Mouse (Mus musculus): ENCODE results near the gene Kmt5b.
A peak's percentile ranks its signal among the peaks of the same experiment; 100 is the strongest.

Gene Kmt5b

DNA sequence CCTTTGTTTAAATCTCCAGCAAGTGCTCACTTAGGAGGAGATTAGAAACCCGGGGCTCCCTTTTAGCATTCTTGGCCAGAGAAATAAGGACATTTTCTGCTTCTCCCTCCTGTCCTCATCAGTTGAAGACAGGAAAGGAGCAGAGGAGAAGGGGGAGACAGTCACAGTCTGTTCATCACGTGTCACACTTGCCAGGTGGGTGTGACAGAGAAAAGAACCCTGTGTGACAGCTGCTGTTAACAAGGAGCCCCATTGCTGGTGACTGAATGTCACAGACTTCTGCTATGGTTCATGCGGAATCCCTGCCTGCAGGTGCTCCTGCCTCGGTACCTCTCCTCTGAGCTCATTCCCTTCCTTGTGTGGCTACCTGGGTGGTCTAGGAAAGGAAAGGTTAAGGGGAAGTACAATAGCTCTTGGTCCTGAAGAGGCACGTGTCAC lies 73.0 kb downstream of the Kmt5b start:
- ATAC-seq (ENCODE audit: insufficient number of reproducible peaks, low FRiP score, low TSS enrichment): no peak

DNA sequence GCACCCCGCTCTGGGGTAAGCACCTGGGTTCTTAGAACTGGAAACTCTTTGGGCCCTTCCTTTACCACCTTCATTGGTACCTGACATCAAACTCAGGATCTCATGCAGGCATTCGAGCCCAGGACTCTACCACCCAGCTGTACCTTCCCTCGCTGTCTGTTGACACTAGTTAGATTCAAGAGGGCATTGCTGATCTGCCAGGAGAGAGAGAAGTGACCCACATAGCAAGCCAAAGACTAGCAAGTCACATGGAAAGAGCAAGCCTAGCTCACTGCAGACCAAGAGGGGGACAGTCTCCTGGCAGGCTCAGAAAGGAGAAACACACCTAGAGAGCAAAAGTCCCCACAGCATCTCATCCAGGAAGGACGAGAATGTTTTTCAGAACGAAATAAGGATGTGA lies 73.5 kb downstream of the Kmt5b start:
- no peak for ATAC-seq (ENCODE audit: insufficient number of reproducible peaks, low FRiP score, low TSS enrichment)

DNA sequence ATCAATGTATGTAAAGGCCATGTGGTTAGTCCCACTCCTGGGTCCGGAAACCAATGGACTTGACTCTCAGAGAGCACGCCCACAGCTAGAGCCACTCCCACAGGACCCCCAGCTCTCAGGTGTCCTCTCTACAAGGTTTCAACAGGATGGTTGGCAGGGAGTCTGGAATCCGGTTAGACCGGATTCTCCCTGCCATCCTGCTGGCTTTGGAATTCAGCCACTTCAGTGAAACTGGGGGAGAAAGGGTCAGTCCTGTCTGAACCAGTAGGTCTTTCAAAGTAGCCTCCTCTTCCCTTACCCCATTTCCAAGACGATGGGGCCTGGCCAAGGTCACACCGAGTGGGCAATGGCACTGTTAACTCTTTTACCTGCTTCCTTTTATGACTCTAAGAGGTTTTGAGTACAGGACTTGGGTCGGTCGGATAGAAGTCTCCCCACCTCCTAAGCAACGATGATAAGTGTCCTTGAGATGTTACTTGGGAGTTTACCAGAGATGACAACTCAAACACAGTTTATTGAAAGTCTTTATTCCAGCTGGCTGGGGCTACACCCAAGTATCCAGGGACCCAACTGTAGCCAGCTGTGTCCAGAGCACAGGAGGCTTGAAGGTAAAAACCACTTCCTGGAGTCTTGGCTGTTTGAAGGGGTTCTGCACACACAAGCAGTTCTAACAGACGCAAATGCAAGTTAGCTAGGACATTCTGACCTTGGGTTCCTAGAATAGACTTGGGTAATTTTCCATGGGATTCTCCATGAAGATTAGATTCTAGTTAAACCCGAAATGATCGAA lies 75.3 kb downstream of the Kmt5b start:
- no peak for ATAC-seq (ENCODE audit: insufficient number of reproducible peaks, low FRiP score, low TSS enrichment)

DNA sequence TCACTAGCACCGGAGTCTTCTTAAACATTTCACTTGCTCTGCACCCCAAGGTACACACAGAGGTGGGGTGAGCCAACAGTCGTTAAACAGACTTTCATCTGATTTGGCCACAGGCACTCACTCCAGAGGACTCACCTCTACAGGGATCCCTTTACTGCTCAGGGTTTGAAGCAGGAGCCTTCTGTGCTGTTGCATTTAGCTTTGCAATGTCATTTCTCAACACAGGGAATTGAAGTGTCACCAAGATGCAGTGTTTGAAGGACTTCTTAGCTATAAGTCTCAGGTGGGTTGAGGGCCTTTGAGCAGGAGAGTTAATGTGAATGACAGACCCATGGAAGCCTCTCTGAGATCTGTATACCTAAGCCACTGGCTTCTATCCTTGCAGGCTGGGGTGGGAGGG lies 76.4 kb downstream of the Kmt5b start:
- ATAC-seq (ENCODE audit: insufficient number of reproducible peaks, low FRiP score, low TSS enrichment): no peak

DNA sequence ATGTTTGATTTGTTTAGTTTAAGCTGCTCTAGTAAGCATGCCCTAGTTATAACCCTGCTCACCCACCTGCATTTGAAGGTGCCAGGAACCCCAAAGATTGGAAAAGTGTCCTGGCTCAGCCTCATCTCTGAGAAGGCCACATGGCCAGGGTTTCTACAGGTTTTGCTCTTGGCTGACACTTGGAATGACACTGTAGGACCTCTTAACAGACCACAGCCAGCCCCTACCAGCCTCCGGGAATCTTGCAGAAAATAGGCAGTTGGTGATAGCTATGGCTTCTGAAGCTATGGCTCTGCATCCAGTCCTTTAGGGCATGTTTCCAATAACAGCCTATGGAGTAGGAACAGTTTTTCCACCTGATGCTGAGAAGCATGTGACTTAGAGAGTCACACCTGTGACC lies 77.6 kb downstream of the Kmt5b start:
- 0 out of 2 replicates have a peak, but pooled peaks have one; percentile 29 for ATAC-seq (ENCODE audit: insufficient number of reproducible peaks, low FRiP score, low TSS enrichment)

GRCm38 (mm10) chr19:3845339-3845738 lies 78.1 kb downstream of the Kmt5b start:
- ATAC-seq (ENCODE audit: insufficient number of reproducible peaks, low FRiP score, low TSS enrichment): no peak

- ATAC-seq (ENCODE audit: insufficient number of reproducible peaks, low FRiP score, low TSS enrichment): peak; percentile 93
Measured at GRCm38 (mm10) chr19:3845803-3846406, 78.7 kb downstream of the Kmt5b start.

- ATAC-seq (ENCODE audit: insufficient number of reproducible peaks, low FRiP score, low TSS enrichment): no peak
Measured at GRCm38 (mm10) chr19:3846676-3847604, 79.7 kb downstream of the Kmt5b start.

DNA sequence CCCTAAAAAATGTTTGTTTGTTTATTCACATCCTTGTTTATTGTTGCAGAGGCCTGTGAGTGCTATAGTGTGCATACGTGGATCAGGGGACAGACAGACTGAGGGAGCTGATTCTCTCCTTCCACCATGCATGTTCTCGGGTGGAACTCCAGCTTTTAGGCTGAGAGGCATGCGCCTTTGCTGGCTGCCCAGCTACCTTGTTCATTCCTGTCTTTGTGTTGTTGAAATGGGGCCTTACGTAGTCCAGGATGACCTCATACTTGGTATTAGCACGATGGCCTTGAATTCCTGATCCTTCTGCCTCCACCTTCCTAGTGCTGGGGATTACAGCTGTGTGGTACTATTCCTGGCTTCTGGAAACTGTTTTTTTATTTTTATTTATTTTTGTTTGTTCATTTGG lies 80.5 kb downstream of the Kmt5b start:
- ATAC-seq (ENCODE audit: insufficient number of reproducible peaks, low FRiP score, low TSS enrichment): no peak

DNA sequence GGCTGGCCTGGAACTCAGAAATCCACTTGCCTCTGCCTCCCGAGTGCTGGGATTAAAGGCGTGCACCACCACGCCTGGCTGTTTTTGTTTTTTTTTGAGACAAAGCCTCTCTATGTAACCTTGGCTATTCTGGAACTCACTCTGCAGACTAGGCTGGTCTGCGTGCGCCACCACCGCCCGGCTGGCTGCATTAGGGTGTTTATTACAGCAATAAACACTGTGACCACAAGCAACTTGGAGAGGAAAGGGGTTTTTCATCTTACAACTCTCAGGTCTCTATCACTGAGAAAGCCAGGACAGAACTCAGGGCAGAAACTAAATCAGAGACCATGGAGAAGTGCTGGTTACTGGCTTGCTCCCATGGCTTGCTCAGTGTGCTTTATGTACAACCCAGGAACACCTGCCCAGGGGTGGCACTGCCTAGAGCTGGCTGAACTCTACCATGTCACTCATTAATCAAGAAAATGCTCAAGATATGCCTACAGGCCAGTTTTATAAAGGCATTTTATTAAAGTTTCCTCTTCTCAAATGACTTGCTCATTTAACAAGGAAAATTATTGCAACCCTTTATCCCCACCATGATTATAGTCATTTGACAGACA lies 81.1 kb downstream of the Kmt5b start:
- ATAC-seq (ENCODE audit: insufficient number of reproducible peaks, low FRiP score, low TSS enrichment): no peak

DNA sequence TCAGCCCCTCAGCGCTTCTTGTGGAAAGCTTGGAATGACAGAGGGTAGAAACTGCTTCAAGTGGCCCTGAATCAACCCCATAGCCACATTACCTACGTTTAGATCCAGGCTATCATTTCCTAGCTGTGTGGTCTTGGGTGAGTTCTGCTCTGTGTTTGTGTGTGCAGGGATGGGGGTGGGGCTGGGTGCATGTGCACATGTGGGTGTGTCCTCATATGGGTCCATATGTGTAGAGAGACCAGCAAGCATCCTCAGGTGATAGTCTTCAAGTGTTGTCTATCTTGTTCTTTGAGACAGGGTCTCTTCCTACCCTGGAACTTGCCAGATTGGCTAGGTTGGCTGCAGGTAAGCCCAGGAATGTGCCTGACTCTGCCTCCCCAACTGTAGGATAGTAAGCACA lies 82.0 kb downstream of the Kmt5b start:
- ATAC-seq (ENCODE audit: insufficient number of reproducible peaks, low FRiP score, low TSS enrichment): no peak

DNA sequence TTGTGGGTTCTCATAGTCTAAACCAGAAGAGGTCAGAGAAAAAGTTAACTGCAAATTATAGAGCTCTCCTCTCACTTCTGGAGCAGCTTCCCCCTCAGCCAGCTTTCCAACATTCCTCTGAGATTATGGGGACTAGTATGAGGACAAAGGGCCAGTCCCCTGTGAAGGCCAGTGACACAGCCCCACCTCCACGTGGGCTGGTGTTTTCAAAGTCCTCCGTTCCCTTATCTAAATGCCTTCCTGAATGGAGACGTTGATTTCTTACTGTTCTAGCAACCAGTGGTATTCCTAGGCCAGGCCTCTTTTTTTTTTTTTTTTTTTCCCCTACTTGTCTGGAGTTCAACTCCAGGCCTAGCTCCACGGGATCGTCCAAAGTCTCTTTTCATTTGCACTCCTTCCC lies 82.9 kb downstream of the Kmt5b start:
- no peak for ATAC-seq (ENCODE audit: insufficient number of reproducible peaks, low FRiP score, low TSS enrichment)

DNA sequence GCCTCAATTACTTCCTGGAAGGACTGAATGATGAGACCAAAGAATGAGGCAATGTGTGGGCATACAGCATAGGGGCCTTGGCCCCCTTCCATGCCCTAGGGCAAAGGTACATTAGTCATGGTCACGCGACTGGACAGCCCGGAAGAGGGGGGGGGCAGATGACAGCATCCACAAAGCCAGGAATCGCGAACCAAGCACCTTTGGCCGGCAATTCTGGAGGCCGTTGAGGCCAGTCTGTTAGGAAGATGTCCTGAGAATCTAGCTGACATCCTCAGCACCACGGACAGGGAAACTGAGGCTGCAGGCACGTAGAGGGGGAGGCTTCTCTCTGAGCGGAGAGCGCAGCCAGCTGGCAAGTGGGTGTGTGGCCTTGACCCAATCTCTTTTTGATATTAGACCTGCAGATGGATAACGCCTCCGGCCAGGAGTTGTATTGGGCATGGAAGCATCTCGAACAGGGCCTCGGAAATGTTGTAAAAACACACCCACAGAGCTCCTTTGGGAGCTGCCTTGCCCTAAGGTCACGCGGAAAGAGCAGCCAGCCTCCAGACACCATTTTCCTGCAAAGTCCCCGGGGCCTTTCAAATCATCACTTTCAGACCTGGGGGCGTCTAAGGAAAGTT lies 83.7 kb downstream of the Kmt5b start:
- no peak for ATAC-seq (ENCODE audit: insufficient number of reproducible peaks, low FRiP score, low TSS enrichment)

- ATAC-seq (ENCODE audit: insufficient number of reproducible peaks, low FRiP score, low TSS enrichment): peak; percentile 91
Measured at GRCm38 (mm10) chr19:3851502-3851962, 84.3 kb downstream of the Kmt5b start, which contains the start of gene Chka. Gene Chka, plus strand, starts transcription at chr19:3851773.

GRCm38 (mm10) chr19:3851979-3852681 lies 84.9 kb downstream of the Kmt5b start:
- no peak for ATAC-seq (ENCODE audit: insufficient number of reproducible peaks, low FRiP score, low TSS enrichment)

DNA sequence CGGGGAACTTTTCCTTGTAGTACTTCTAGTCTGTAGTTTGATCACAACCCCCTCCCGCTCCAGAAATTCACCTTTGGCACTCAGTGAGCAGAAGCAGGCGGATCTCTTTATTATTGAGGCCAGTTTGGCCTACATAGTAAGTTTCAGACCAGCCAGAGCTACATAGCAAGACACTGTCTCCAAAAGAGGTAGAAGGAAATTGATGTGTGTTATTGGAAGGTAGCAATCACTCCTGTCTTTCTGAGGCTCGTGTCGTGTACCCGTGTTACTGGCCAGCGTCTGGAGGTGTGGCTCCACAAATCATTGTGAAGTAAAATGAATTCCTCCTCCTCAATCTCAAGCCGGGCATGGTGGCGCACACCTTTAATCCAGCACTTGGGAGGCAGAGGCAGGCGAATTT lies 85.9 kb downstream of the Kmt5b start:
- ATAC-seq (ENCODE audit: insufficient number of reproducible peaks, low FRiP score, low TSS enrichment): no peak

- no peak for ATAC-seq (ENCODE audit: insufficient number of reproducible peaks, low FRiP score, low TSS enrichment)
Measured at GRCm38 (mm10) chr19:3853891-3854290, 86.7 kb downstream of the Kmt5b start.

- ATAC-seq (ENCODE audit: insufficient number of reproducible peaks, low FRiP score, low TSS enrichment): no peak
Measured at GRCm38 (mm10) chr19:3855091-3855490, 87.9 kb downstream of the Kmt5b start.

GRCm38 (mm10) chr19:3855601-3856000 lies 88.4 kb downstream of the Kmt5b start:
- ATAC-seq (ENCODE audit: insufficient number of reproducible peaks, low FRiP score, low TSS enrichment): no peak

Data from cerebellum, adult (tissue).